Comparison of ENCODE assay signal across 19 mouse cellular contexts in genomic region chr10:75625920-75626319, GRCm38 (mm10). TPM values are rescaled to one million over a fixed set of nuclear protein-coding genes. Genes with fewer than 3 reads are reported as not detected.
"Had no signal": no experiment of that assay in that cellular context is flagged by ENCODE, and none has a peak within 500 bp of the region (broad histone marks: within the 10 kb centered on the region; RNA-seq: fewer than 3 reads in every experiment).

No protein-coding gene starts in this region.

- H3K4me2 ChIP-seq: liver, embryonic 15.5 days; lung, embryonic 15.5 days; midbrain, embryonic 12.5 days; neural tube, embryonic 12.5 days; stomach, embryonic 15.5 days had no signal

- H3K9me3 ChIP-seq: liver, embryonic 15.5 days; lung, embryonic 15.5 days; midbrain, embryonic 12.5 days; neural tube, embryonic 12.5 days; stomach, embryonic 15.5 days had no signal

- ATAC-seq: liver, postnatal 0 days; lung, postnatal 0 days had no signal

- H3K27me3 ChIP-seq: liver, embryonic 15.5 days; lung, embryonic 15.5 days; midbrain, embryonic 12.5 days; neural tube, embryonic 12.5 days; stomach, embryonic 15.5 days had no signal

- H3K9ac ChIP-seq: liver, embryonic 15.5 days; liver, postnatal 0 days; lung, embryonic 15.5 days; midbrain, embryonic 12.5 days; neural tube, embryonic 12.5 days; stomach, embryonic 15.5 days had no signal

- H3K4me1 ChIP-seq: midbrain, embryonic 12.5 days; neural tube, embryonic 12.5 days; stomach, embryonic 15.5 days had no signal

- H3K4me3 ChIP-seq: liver, embryonic 15.5 days; lung, embryonic 15.5 days; megakaryocyte, embryonic 14.5 days; midbrain, embryonic 12.5 days; neural tube, embryonic 12.5 days; stomach, embryonic 15.5 days had no signal

- H3K36me3 ChIP-seq: liver, embryonic 15.5 days; lung, embryonic 15.5 days; midbrain, embryonic 12.5 days; neural tube, embryonic 12.5 days; stomach, embryonic 15.5 days had no signal

- DNase-seq: liver, postnatal 0 days; lung, adult 2 months; lung, postnatal 14 days; lung, postnatal 36 days; midbrain, embryonic 14.5 days; right cerebral cortex, postnatal 14 days; thymus, adult 2 months; thymus, postnatal 25 days; thymus, postnatal 4 days had no signal

- H3K27ac ChIP-seq: liver, embryonic 15.5 days; lung, embryonic 15.5 days; macrophage; midbrain, embryonic 12.5 days; neural tube, embryonic 12.5 days; stomach, embryonic 15.5 days; stomach, postnatal 0 days had no signal

RNA-seq across cellular contexts. Expression of gene Susd2, which starts 17.9 kb away (rescaled TPM):
- total RNA-seq: monocyte, adult 5-6 weeks had no signal
